Mouse (Mus musculus): ENCODE results near the gene H2-Eb2. TPM values are rescaled to one million over a fixed set of nuclear protein-coding genes. Genes with fewer than 3 reads are reported as not detected.

H2-Eb2 gene
- 0.10 TPM for polyA plus RNA-seq (2017; shearing (Covaris generic))

DNA sequence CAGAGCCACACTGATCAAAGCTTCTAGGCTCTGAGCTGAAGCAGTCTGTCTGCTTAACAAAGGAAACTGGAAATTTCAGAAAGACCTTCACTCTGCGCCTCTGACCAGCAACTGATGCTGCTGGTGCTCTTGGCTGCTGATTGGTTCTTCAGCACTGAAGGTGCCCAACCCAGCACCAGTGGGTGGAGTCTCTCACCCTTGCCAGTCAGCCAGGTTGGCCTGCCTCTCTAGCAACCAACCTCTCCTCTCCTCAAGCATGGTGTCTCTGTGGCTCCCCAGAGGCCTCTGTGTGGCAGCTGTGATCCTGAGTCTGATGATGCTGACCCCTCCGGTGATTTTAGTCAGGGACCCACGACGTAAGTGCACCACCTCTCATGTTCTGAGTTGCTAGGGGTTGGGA lies at the start of gene H2-Eb2:
H2-Eb2 (plus strand) TSS at position 230 of the 400 bp plus-strand sequence.

DNA sequence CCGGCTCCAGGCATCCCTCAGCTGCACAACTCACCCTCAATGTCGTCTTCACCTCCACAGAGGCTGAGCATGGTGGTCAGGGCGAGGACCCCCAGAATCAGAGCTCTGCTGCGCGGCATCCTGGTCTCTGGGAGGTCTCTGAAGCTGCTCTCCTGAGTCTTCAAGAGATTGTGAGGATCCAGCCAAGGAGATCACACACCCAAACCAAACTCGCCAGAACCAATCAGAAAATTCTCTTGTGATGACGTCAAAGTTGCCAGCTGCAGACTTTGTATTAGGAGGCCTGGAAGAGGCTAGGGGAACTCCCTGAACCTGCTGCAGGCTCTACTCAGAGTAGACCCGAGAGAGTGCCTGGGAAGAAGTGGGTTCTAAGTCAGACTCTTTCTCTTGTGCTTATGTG lies 37.8 kb upstream of the H2-Eb2 start, which contains the start of gene H2-Aa:
H2-Aa (minus strand) TSS at position 176 of the 400 bp plus-strand sequence.

DNA sequence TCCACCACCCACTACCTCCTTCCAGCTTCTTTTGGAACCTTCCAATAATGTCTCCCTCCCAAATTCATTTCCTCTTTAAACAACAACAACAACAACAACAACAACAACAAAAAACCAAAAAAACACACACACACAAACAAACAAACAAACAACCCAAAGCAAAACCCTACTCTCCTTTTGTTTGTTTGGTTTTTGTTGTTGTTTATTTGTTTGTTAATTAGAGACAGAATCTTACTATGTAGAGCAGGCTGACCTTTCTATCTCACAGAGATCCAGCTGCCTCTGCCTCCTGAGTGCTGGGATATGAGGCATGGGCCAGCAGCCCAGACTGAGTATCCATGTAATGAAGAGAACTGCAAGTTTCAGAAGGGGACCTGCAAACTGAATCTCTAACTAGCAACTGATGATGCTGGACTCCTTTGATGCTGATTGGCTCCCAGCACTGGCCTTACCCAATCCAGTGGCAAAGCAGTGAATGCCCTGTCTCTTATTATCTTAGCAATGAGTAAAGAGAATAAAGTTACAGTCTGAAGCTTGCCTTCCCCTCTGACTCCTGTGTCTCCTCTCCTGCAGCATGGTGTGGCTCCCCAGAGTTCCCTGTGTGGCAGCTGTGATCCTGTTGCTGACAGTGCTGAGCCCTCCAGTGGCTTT lies 20.0 kb upstream of the H2-Eb2 start, which contains the start of gene H2-Eb1:
H2-Eb1 (plus strand) TSS at position 488 of the 651 bp plus-strand sequence.

GRCm38 (mm10) chr17:34354539-34354938 lies 29.1 kb downstream of the H2-Eb2 start, which contains the start of gene Btnl2:
Gene Btnl2 (plus strand): TSS chr17:34354822.

DNA sequence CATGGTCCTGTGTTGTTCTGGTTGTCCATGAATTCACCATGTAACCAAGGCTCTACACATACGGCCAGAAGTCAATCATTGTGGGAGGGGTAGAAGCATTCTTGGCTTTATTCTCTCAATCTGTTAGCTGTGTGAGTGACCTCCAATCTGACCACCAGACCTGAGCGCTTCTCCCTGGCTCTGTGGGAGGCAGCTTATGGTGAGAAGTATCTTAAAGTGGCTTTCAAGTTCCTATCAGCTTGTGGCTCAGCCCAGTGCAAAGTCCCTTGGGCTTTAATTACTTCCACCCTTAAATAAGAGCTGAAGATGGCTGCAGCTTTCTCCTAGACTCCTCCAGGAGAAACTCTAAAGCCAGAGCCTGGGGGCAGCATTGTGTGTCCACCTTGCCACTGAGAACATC lies 51.4 kb downstream of the H2-Eb2 start, which contains the start of gene Btnl1:
Btnl1 (plus strand) TSS at position 286 of the 400 bp plus-strand sequence.

Other genes starting within 250 kb of the H2-Eb2 start
- gene H2-Oa, start 233.3 kb upstream of the H2-Eb2 start, polyA plus RNA-seq (2017; shearing (Covaris generic)), result 27.0 TPM
- 96.3 TPM for gene H2-DMa, start 206.1 kb upstream of the H2-Eb2 start, polyA plus RNA-seq (2017; shearing (Covaris generic))
- 212 TPM for gene Brd2, start 203.0 kb upstream of the H2-Eb2 start, polyA plus RNA-seq (2017; shearing (Covaris generic))
- gene H2-DMb2, start 182.4 kb upstream of the H2-Eb2 start, polyA plus RNA-seq (2017; shearing (Covaris generic)), result 4.9 TPM
- 2.7 TPM for gene H2-DMb1, start 172.6 kb upstream of the H2-Eb2 start, polyA plus RNA-seq (2017; shearing (Covaris generic))
- gene Tap1, start 138.1 kb upstream of the H2-Eb2 start, polyA plus RNA-seq (2017; shearing (Covaris generic)), result 402 TPM
- 470 TPM for gene Psmb9, start 137.9 kb upstream of the H2-Eb2 start, polyA plus RNA-seq (2017; shearing (Covaris generic))
- gene Psmb8, start 127.9 kb upstream of the H2-Eb2 start, polyA plus RNA-seq (2017; shearing (Covaris generic)), result 1,148 TPM
- gene Tap2, start 122.1 kb upstream of the H2-Eb2 start, polyA plus RNA-seq (2017; shearing (Covaris generic)), result 323 TPM
- 97.5 TPM for gene H2-Ob, start 86.8 kb upstream of the H2-Eb2 start, polyA plus RNA-seq (2017; shearing (Covaris generic))
- gene H2-Ab1, start 68.0 kb upstream of the H2-Eb2 start, polyA plus RNA-seq (2017; shearing (Covaris generic)), result 25.3 TPM
- 18.1 TPM for gene H2-Aa, start 37.8 kb upstream of the H2-Eb2 start, polyA plus RNA-seq (2017; shearing (Covaris generic))
- 13.4 TPM for gene H2-Eb1, start 19.8 kb upstream of the H2-Eb2 start, polyA plus RNA-seq (2017; shearing (Covaris generic))
- 0.43 TPM for gene Btnl2, start 29.2 kb downstream of the H2-Eb2 start, polyA plus RNA-seq (2017; shearing (Covaris generic))
- gene Btnl1, start 51.5 kb downstream of the H2-Eb2 start, polyA plus RNA-seq (2017; shearing (Covaris generic)), result not detected
- gene BC051142, start 73.2 kb downstream of the H2-Eb2 start, polyA plus RNA-seq (2017; shearing (Covaris generic)), result 0.54 TPM
- gene Btnl4, start 151.7 kb downstream of the H2-Eb2 start, polyA plus RNA-seq (2017; shearing (Covaris generic)), result not detected
- not detected for gene Btnl6, start 191.7 kb downstream of the H2-Eb2 start, polyA plus RNA-seq (2017; shearing (Covaris generic))
- 0.12 TPM for gene Notch4, start 238.6 kb downstream of the H2-Eb2 start, polyA plus RNA-seq (2017; shearing (Covaris generic))

All from CD4-positive, CD25-positive, alpha-beta regulatory T cell (primary cell).